21 mouse cellular contexts compared by ENCODE assay signal in genomic region chr3:131016104-131016503, GRCm38 (mm10).
DNase-seq lines count a peak whose midpoint lies in the region; TF ChIP-seq lines count a peak whose summit lies in the region.
"Had no signal": no experiment of that assay in that cellular context is flagged by ENCODE, and none has a peak within 500 bp of the region (broad histone marks: within the 10 kb centered on the region; RNA-seq: fewer than 3 reads in every experiment).

No protein-coding gene starts in this region.

- TF ChIP-seq POLR2A in kidney, adult 2 months (IDR thresholded peaks at IDR 0.05; ENCODE audit: low read depth, low read length): no peak

- intact Hi-C loops in gastrocnemius, postnatal 14 days (cut with DNase I; ENCODE audit: low total_unique reads): no loop called here

- no peak for TF ChIP-seq CTCF in kidney, adult 2 months (conservative IDR thresholded peaks at IDR 0.05; ENCODE audit: insufficient read depth, insufficient read length, low read depth, low read length)

- H3K9me3 ChIP-seq in limb, embryonic 10.5 days (replicated peaks): no peaks in the 10 kb centered on the region
- H3K9me3 ChIP-seq: embryonic facial prominence, embryonic 10.5 days; embryonic facial prominence, embryonic 12.5 days; forebrain, embryonic 10.5 days; forebrain, embryonic 12.5 days; forebrain, embryonic 15.5 days had no signal

- H3K27me3 ChIP-seq in limb, embryonic 10.5 days (ENCODE audit: low read depth, poor library complexity, severe bottlenecking): no peaks in the 10 kb centered on the region
- no peaks in the 10 kb centered on the region for H3K27me3 ChIP-seq in kidney, adult 2 months (replicated peaks; ENCODE audit: control insufficient read depth, insufficient read depth, low read length)
- H3K27me3 ChIP-seq: embryonic facial prominence, embryonic 12.5 days; forebrain, embryonic 12.5 days; forebrain, embryonic 15.5 days had no signal

- peak; percentile 31 for DNase-seq in thymus, postnatal 0 days (ENCODE audit: low spot score)
- DNase-seq in thymus, postnatal 4 days: no peak
- peak; percentile 36 for DNase-seq in fat pad, adult 2 months (ENCODE audit: extremely low read depth, low read depth, low spot score)
- no peak for DNase-seq in limb, embryonic 10.5 days (ENCODE audit: low spot score)
- no peak for DNase-seq in kidney, adult 2 months
- no peak for DNase-seq in right cerebral cortex, postnatal 4 days
- DNase-seq in gastrocnemius, postnatal 14 days: no peak
- DNase-seq: adrenal gland, adult 8-10 months; adrenal gland, postnatal 14 days; adrenal gland, postnatal 36 days; cerebellum, adult 11-12 months; cerebellum, adult 2 months; cerebellum, adult 9-10 months; cerebellum, postnatal 10 days; cerebellum, postnatal 25 days; forebrain, postnatal 0 days had no signal

- WGBS in limb, embryonic 10.5 days: 66% methylated on average over 10 of the region's 10 CpGs
- 55% methylated on average over 10 of the region's 10 CpGs for WGBS in kidney, adult 2 months

- no peaks in the 10 kb centered on the region for H3K36me3 ChIP-seq in limb, embryonic 10.5 days
- no peaks in the 10 kb centered on the region for H3K36me3 ChIP-seq in kidney, adult 2 months (ENCODE audit: control insufficient read depth, insufficient read depth, low read length)
- H3K36me3 ChIP-seq: embryonic facial prominence, embryonic 10.5 days; embryonic facial prominence, embryonic 12.5 days; forebrain, embryonic 10.5 days; forebrain, embryonic 12.5 days; forebrain, embryonic 15.5 days had no signal

- no peak overlapping the region for H3K4me3 ChIP-seq in limb, embryonic 10.5 days
- no peak overlapping the region for H3K4me3 ChIP-seq in kidney, adult 2 months (ENCODE audit: insufficient read depth, low read depth, low read length)
- H3K4me3 ChIP-seq: embryonic facial prominence, embryonic 10.5 days; embryonic facial prominence, embryonic 12.5 days; forebrain, embryonic 10.5 days; forebrain, embryonic 12.5 days; forebrain, embryonic 15.5 days had no signal

- peaks cover 44% of the 10 kb centered on the region for H3K4me1 ChIP-seq in limb, embryonic 10.5 days
- H3K4me1 ChIP-seq in kidney, adult 2 months (ENCODE audit: control insufficient read depth, insufficient read depth, low read length): no peaks in the 10 kb centered on the region

- H3K27ac ChIP-seq in limb, embryonic 10.5 days: 0 out of 2 replicates have a peak overlapping the region, but pooled peaks have one; percentile 4
- H3K27ac ChIP-seq in kidney, adult 2 months (ENCODE audit: insufficient read depth, low read depth, low read length): no peak overlapping the region
- H3K27ac ChIP-seq: embryonic facial prominence, embryonic 10.5 days; embryonic facial prominence, embryonic 12.5 days; forebrain, embryonic 10.5 days; forebrain, embryonic 12.5 days; forebrain, embryonic 15.5 days had no signal

Comparison
In these comparisons a context has a peak if more than half of its experiments do, and no peak if none do; other contexts are left out.
1. DNase-seq: peak in thymus, postnatal 0 days (single experiment) and fat pad, adult 2 months (single experiment); none in thymus, postnatal 4 days (single experiment), limb, embryonic 10.5 days (single experiment), kidney, adult 2 months (single experiment), right cerebral cortex, postnatal 4 days (single experiment) and gastrocnemius, postnatal 14 days (single experiment).